Mouse (Mus musculus): ENCODE data around the gene Krt14. TPM values are rescaled to one million over a fixed set of nuclear protein-coding genes. Genes with fewer than 3 reads are reported as not detected.
"Not testable (repeated sequence)": the region's sequence is repeated elsewhere in the genome, so short reads cannot be mapped to it uniquely, and the experiment has no call there.

Gene Krt14
- polyA plus RNA-seq (2012; rRNA removed): 0.40 and 0.42 TPM in 2 replicates
- 0.13 and 0.25 TPM in 2 replicates for polyA plus RNA-seq (2014; fragmentation: Nextera tagmentation; extraction: Ambion mirVana)

GRCm38 (mm10) chr11:100207498-100207897 lies at the start of gene Krt14:
Krt14 (minus strand) TSS chr11:100207548.
- Histone ChIP-seq H3K27ac (no peak within 1 kb of the TSS), H3K9ac (replicated peaks) (no peak within 1 kb of the TSS), H3K4me2 (ENCODE audit: low read depth) (no peak within 1 kb of the TSS), H3K4me1 (replicated peaks; ENCODE audit: control insufficient read depth in 2 of 2, insufficient read depth in 2 of 2, low read length in 1 of 2) (no peaks in the 10 kb centered on the region), H3K36me3 (replicated peaks; ENCODE audit: control insufficient read depth, insufficient read depth, low read depth) (no peaks in the 10 kb centered on the region), H3K9me3 (ENCODE audit: control insufficient read depth, low read length) (no peaks in the 10 kb centered on the region), H3K4me3 (ENCODE audit: insufficient read depth in 1 of 2, low read depth in 2 of 2, low read length in 2 of 2) (no peak within 1 kb of the TSS), H3K27me3 (ENCODE audit: control insufficient read depth, insufficient read depth, low read length) (no peaks in the 10 kb centered on the region)
- TF ChIP-seq CTCF (IDR thresholded peaks at IDR 0.05; ENCODE audit: low read depth) (no peak), EP300 (IDR thresholded peaks at IDR 0.05; ENCODE audit: low read depth) (no peak)
- no peak for ATAC-seq (ENCODE audit: insufficient read depth)
- WGBS (ENCODE audit: insufficient replicate concordance): 76% methylated on average over 8 of the region's 8 CpGs
- no peak for DNase-seq (ENCODE audit: low read depth in 3 of 3, low spot score in 3 of 3)

GRCm38 (mm10) chr11:100255514-100255913 lies 48.2 kb upstream of the Krt14 start:
- Histone ChIP-seq H3K4me3 (ENCODE audit: insufficient read depth in 1 of 2, low read depth in 2 of 2, low read length in 2 of 2) (no peak overlapping the region), H3K27ac (no peak overlapping the region), H3K36me3 (replicated peaks; ENCODE audit: control insufficient read depth, insufficient read depth, low read depth) (no peaks in the 10 kb centered on the region), H3K27me3 (ENCODE audit: control insufficient read depth, insufficient read depth, low read length) (no peaks in the 10 kb centered on the region), H3K4me2 (ENCODE audit: low read depth) (no peak overlapping the region), H3K9ac (replicated peaks) (no peak overlapping the region), H3K4me1 (replicated peaks; ENCODE audit: control insufficient read depth in 2 of 2, insufficient read depth in 2 of 2, low read length in 1 of 2) (no peaks in the 10 kb centered on the region), H3K9me3 (ENCODE audit: control insufficient read depth, low read length) (no peaks in the 10 kb centered on the region)
- ATAC-seq (ENCODE audit: insufficient read depth) (no peak), DNase-seq (ENCODE audit: low read depth in 3 of 3, low spot score in 3 of 3) (no peak)
- TF ChIP-seq CTCF (IDR thresholded peaks at IDR 0.05; ENCODE audit: low read depth) (no peak), EP300 (IDR thresholded peaks at IDR 0.05; ENCODE audit: low read depth) (no peak)
- WGBS (ENCODE audit: insufficient replicate concordance): 73% methylated on average over 6 of the region's 6 CpGs

GRCm38 (mm10) chr11:100254360-100255090 lies 47.2 kb upstream of the Krt14 start:
- H3K9ac ChIP-seq (replicated peaks): no peak overlapping the region
- no peaks in the 10 kb centered on the region for H3K9me3 ChIP-seq (ENCODE audit: control insufficient read depth, low read length)
- DNase-seq (ENCODE audit: low read depth in 3 of 3, low spot score in 3 of 3): peak in 1 of 3 experiments; percentile 22
- no peaks in the 10 kb centered on the region for H3K4me1 ChIP-seq (replicated peaks; ENCODE audit: control insufficient read depth in 2 of 2, insufficient read depth in 2 of 2, low read length in 1 of 2)
- H3K36me3 ChIP-seq (replicated peaks; ENCODE audit: control insufficient read depth, insufficient read depth, low read depth): no peaks in the 10 kb centered on the region
- no peak overlapping the region for H3K27ac ChIP-seq
- no peak for TF ChIP-seq EP300 (IDR thresholded peaks at IDR 0.05; ENCODE audit: low read depth)
- TF ChIP-seq CTCF (IDR thresholded peaks at IDR 0.05; ENCODE audit: low read depth): no peak
- 45% methylated on average over 5 of the region's 5 CpGs for WGBS (ENCODE audit: insufficient replicate concordance)
- H3K27me3 ChIP-seq (ENCODE audit: control insufficient read depth, insufficient read depth, low read length): no peaks in the 10 kb centered on the region
- ATAC-seq (ENCODE audit: insufficient read depth): no peak
- H3K4me2 ChIP-seq (ENCODE audit: low read depth): no peak overlapping the region
- no peak overlapping the region for H3K4me3 ChIP-seq (ENCODE audit: insufficient read depth in 1 of 2, low read depth in 2 of 2, low read length in 2 of 2)

- 58% methylated on average over 7 of the region's 7 CpGs for WGBS (ENCODE audit: insufficient replicate concordance)
- H3K9me3 ChIP-seq (ENCODE audit: control insufficient read depth, low read length): no peaks in the 10 kb centered on the region
- H3K27ac ChIP-seq: no peak within 1 kb of the TSS
- ATAC-seq (ENCODE audit: insufficient read depth) (no peak), DNase-seq (ENCODE audit: low read depth in 3 of 3, low spot score in 3 of 3) (no peak)
- H3K4me2 ChIP-seq (ENCODE audit: low read depth): no peak within 1 kb of the TSS
- no peaks in the 10 kb centered on the region for H3K36me3 ChIP-seq (replicated peaks; ENCODE audit: control insufficient read depth, insufficient read depth, low read depth)
- H3K4me1 ChIP-seq (replicated peaks; ENCODE audit: control insufficient read depth in 2 of 2, insufficient read depth in 2 of 2, low read length in 1 of 2): no peaks in the 10 kb centered on the region
- H3K27me3 ChIP-seq (ENCODE audit: control insufficient read depth, insufficient read depth, low read length): no peaks in the 10 kb centered on the region
- TF ChIP-seq EP300 (IDR thresholded peaks at IDR 0.05; ENCODE audit: low read depth) (no peak), CTCF (IDR thresholded peaks at IDR 0.05; ENCODE audit: low read depth) (no peak)
- H3K4me3 ChIP-seq (ENCODE audit: insufficient read depth in 1 of 2, low read depth in 2 of 2, low read length in 2 of 2): no peak within 1 kb of the TSS
- H3K9ac ChIP-seq (replicated peaks): no peak within 1 kb of the TSS
These were observed 41.6 kb upstream of the Krt14 start, which contains the start of gene Krt16 for GRCm38 (mm10) chr11:100248852-100249465. Krt16 (minus strand) TSS chr11:100248902.

GRCm38 (mm10) chr11:100246471-100246870 lies 39.1 kb upstream of the Krt14 start:
- WGBS (ENCODE audit: insufficient replicate concordance): 58% methylated on average over 7 of the region's 7 CpGs

GRCm38 (mm10) chr11:100240272-100240671 lies 32.9 kb upstream of the Krt14 start:
- not testable (repeated sequence) for H3K9me3 ChIP-seq (ENCODE audit: control insufficient read depth, low read length); H3K27ac ChIP-seq; H3K27me3 ChIP-seq (ENCODE audit: control insufficient read depth, insufficient read depth, low read length); H3K4me2 ChIP-seq (ENCODE audit: low read depth); DNase-seq (ENCODE audit: low read depth in 3 of 3, low spot score in 3 of 3); ATAC-seq (ENCODE audit: insufficient read depth); H3K4me1 ChIP-seq (replicated peaks; ENCODE audit: control insufficient read depth in 2 of 2, insufficient read depth in 2 of 2, low read length in 1 of 2); H3K9ac ChIP-seq (replicated peaks); H3K4me3 ChIP-seq (ENCODE audit: insufficient read depth in 1 of 2, low read depth in 2 of 2, low read length in 2 of 2); H3K36me3 ChIP-seq (replicated peaks; ENCODE audit: control insufficient read depth, insufficient read depth, low read depth)
- 68% methylated on average over 4 of the region's 4 CpGs for WGBS (ENCODE audit: insufficient replicate concordance)

More at GRCm38 (mm10) chr11:100246471-100246870, 39.1 kb upstream of the Krt14 start:
- not testable (repeated sequence) for H3K9ac ChIP-seq (replicated peaks); H3K36me3 ChIP-seq (replicated peaks; ENCODE audit: control insufficient read depth, insufficient read depth, low read depth); H3K4me2 ChIP-seq (ENCODE audit: low read depth); H3K27ac ChIP-seq; H3K9me3 ChIP-seq (ENCODE audit: control insufficient read depth, low read length); DNase-seq (ENCODE audit: low read depth in 3 of 3, low spot score in 3 of 3); H3K4me1 ChIP-seq (replicated peaks; ENCODE audit: control insufficient read depth in 2 of 2, insufficient read depth in 2 of 2, low read length in 1 of 2); H3K4me3 ChIP-seq (ENCODE audit: insufficient read depth in 1 of 2, low read depth in 2 of 2, low read length in 2 of 2); ATAC-seq (ENCODE audit: insufficient read depth); H3K27me3 ChIP-seq (ENCODE audit: control insufficient read depth, insufficient read depth, low read length)

All from liver, embryonic 14.5 days (tissue).